Mouse (Mus musculus) spleen, adult 2 months (tissue): ENCODE data around the gene Cd81.

Experiments used
- CTCF ChIP-seq: fragments of 200-500 bp; IDR thresholded peaks from 2 replicates; pipeline ENCODE4 v1.5.1; 2011; ENCODE audit warnings: mild to moderate bottlenecking, inconsistent platforms; ENCODE audit not compliant: insufficient read depth, insufficient read length, insufficient replicate concordance; ENCODE audit errors: extremely low read depth
- POLR2A ChIP-seq: fragments of 200-500 bp; IDR thresholded peaks from 2 replicates; pipeline ENCODE4 v1.6.1; 2011; ENCODE audit warnings: low read depth, low read length, inconsistent platforms

DNA sequence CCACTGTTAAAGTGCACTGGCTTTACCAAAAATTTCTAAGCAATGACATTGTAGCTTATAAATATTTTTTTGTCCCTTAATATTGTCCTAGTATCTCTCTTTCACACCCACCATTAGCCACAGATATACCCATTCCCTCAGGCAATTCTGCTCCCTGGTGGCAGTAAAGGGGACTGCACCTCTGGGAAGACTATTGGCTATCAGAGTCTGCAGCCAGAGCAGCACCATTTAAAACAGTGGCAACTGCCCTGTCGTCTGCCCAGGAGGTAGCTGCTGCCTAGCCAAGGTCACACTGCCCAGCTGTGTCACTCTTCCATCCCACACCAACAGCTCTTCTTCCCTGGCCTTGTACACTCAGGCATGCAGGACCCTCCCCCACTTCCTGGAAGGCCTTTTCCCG, 33.8 kb downstream of the Cd81 start:
- TF ChIP-seq CTCF (peak; percentile 77; the same call in 1 of the 2 replicates), POLR2A (no peak)
